ENCODE assay signal across 21 mouse cellular contexts in genomic region chr11:71436335-71436734, GRCm38 (mm10).
DNase-seq lines count a peak whose midpoint lies in the region; ATAC-seq and TF ChIP-seq lines count a peak whose summit lies in the region.
"Had no signal": no experiment of that assay in that cellular context is flagged by ENCODE, and none has a peak within 500 bp of the region (broad histone marks: within the 10 kb centered on the region; RNA-seq: fewer than 3 reads in every experiment).

No protein-coding gene starts in this region.

- intact Hi-C loops in left cerebral cortex, adult 2 months (cut with DNase I): loop anchor here (5.0 kb wide), 2 partner anchors 216 to 316 kb away; no protein-coding TSS in a partner anchor
- intact Hi-C loops in left cerebral cortex, postnatal 4 days (cut with DNase I): no loop called here

- H3K4me2 ChIP-seq in forebrain, embryonic 11.5 days (ENCODE audit: low read depth, low read length, severe bottlenecking): no peak overlapping the region
- H3K4me2 ChIP-seq in midbrain, postnatal 0 days (ENCODE audit: low read depth, low read length, poor library complexity, severe bottlenecking): no peak overlapping the region
- H3K4me2 ChIP-seq: heart, embryonic 15.5 days; limb, embryonic 15.5 days; liver, embryonic 15.5 days had no signal

- no peak for TF ChIP-seq POLR2A in cortical plate, adult 2 months (IDR thresholded peaks at IDR 0.05; ENCODE audit: extremely low read depth, insufficient read depth, low read length)

- peak overlapping the region; percentile 26; the same call in 1 of the 2 replicates for H3K27ac ChIP-seq in forebrain, embryonic 10.5 days
- no peak overlapping the region for H3K27ac ChIP-seq in forebrain, embryonic 11.5 days (ENCODE audit: low read depth, low read length)
- peak overlapping the region; percentile 90 for H3K27ac ChIP-seq in left cerebral cortex, adult 2 months
- H3K27ac ChIP-seq in cortical plate, adult 2 months (ENCODE audit: insufficient read depth, low read length): peak overlapping the region; percentile 66
- peak overlapping the region; percentile 27 for H3K27ac ChIP-seq in midbrain, postnatal 0 days (ENCODE audit: low read depth, low read length)
- H3K27ac ChIP-seq: embryonic facial prominence, embryonic 10.5 days; heart, adult 2 months; heart, embryonic 15.5 days; kidney, postnatal 0 days; limb, embryonic 15.5 days; liver, embryonic 15.5 days; macrophage had no signal

- no peak overlapping the region for H3K4me3 ChIP-seq in forebrain, embryonic 10.5 days
- H3K4me3 ChIP-seq in forebrain, embryonic 11.5 days (ENCODE audit: low read depth, low read length): no peak overlapping the region
- no peak overlapping the region for H3K4me3 ChIP-seq in left cerebral cortex, adult 2 months
- H3K4me3 ChIP-seq in cortical plate, adult 2 months (ENCODE audit: insufficient read depth, low read length): no peak overlapping the region
- H3K4me3 ChIP-seq in midbrain, postnatal 0 days (ENCODE audit: low read depth, low read length): no peak overlapping the region
- H3K4me3 ChIP-seq: embryonic facial prominence, embryonic 10.5 days; heart, adult 2 months; heart, embryonic 15.5 days; limb, embryonic 15.5 days; liver, embryonic 15.5 days had no signal

- no peak for DNase-seq in forebrain, embryonic 10.5 days (ENCODE audit: extremely low spot score, low spot score)
- DNase-seq in forebrain, embryonic 11.5 days (ENCODE audit: low spot score): no peak
- DNase-seq in left cerebral cortex, adult 2 months (ENCODE audit: extremely low spot score in 1 of 2, low spot score in 2 of 2): no peak
- no peak for DNase-seq in left cerebral cortex, postnatal 4 days
- DNase-seq in midbrain, postnatal 0 days (ENCODE audit: low spot score): no peak
- DNase-seq in frontal cortex, postnatal 36 days (ENCODE audit: low spot score in 2 of 2): no peak
- DNase-seq: gastrocnemius, postnatal 14 days; heart, adult 2 months; heart, postnatal 4 days; spleen, adult 18-20 months; thymus, postnatal 36 days had no signal

- WGBS in forebrain, embryonic 10.5 days: 77% methylated on average over 1 of the region's 1 CpGs
- 63% methylated on average over 1 of the region's 1 CpGs for WGBS in forebrain, embryonic 11.5 days
- 56% methylated on average over 1 of the region's 1 CpGs for WGBS in midbrain, postnatal 0 days

- H3K27me3 ChIP-seq in forebrain, embryonic 10.5 days (ENCODE audit: poor library complexity, severe bottlenecking): peaks cover 24% of the 10 kb centered on the region
- no peaks in the 10 kb centered on the region for H3K27me3 ChIP-seq in forebrain, embryonic 11.5 days (ENCODE audit: control insufficient read depth, insufficient read depth, low read length)
- H3K27me3 ChIP-seq in midbrain, postnatal 0 days (ENCODE audit: insufficient read depth, low read length): no peaks in the 10 kb centered on the region

- H3K36me3 ChIP-seq in forebrain, embryonic 10.5 days (replicated peaks): no peaks in the 10 kb centered on the region
- H3K36me3 ChIP-seq in forebrain, embryonic 11.5 days (ENCODE audit: control insufficient read depth, insufficient read depth, low read length): no peaks in the 10 kb centered on the region
- H3K36me3 ChIP-seq in midbrain, postnatal 0 days (ENCODE audit: insufficient read depth, low read length): no peaks in the 10 kb centered on the region
- H3K36me3 ChIP-seq: embryonic facial prominence, embryonic 10.5 days; G1E; heart, embryonic 15.5 days; limb, embryonic 15.5 days; liver, embryonic 15.5 days had no signal

- peaks cover 48% of the 10 kb centered on the region for H3K4me1 ChIP-seq in forebrain, embryonic 10.5 days
- H3K4me1 ChIP-seq in forebrain, embryonic 11.5 days (replicated peaks; ENCODE audit: control insufficient read depth, insufficient read depth, low read length): peaks cover 5% of the 10 kb centered on the region
- peaks cover 12% of the 10 kb centered on the region for H3K4me1 ChIP-seq in cortical plate, adult 2 months (ENCODE audit: control insufficient read depth, insufficient read depth, low read length)
- H3K4me1 ChIP-seq in midbrain, postnatal 0 days (ENCODE audit: insufficient read depth, low read length): peaks cover 20% of the 10 kb centered on the region; the same call in 1 of the 2 replicates
- H3K4me1 ChIP-seq: heart, embryonic 15.5 days; liver, embryonic 15.5 days had no signal

- no peak for TF ChIP-seq CTCF in left cerebral cortex, adult 2 months (IDR thresholded peaks at IDR 0.05)
- TF ChIP-seq CTCF in cortical plate, adult 2 months (IDR thresholded peaks at IDR 0.05; ENCODE audit: extremely low read depth, insufficient read depth, low read length): no peak
- no peak for TF ChIP-seq CTCF in midbrain, postnatal 0 days (IDR thresholded peaks at IDR 0.05)

- ATAC-seq in forebrain, embryonic 11.5 days (replicated peaks; ENCODE audit: low FRiP score): no peak
- ATAC-seq in midbrain, postnatal 0 days (ENCODE audit: low FRiP score): no peak
- ATAC-seq: activated CD4-positive, CD25-positive, alpha-beta regulatory T cell, adult 4 months; intestine, postnatal 0 days had no signal

- no peak overlapping the region for H3K9ac ChIP-seq in forebrain, embryonic 11.5 days (ENCODE audit: low read length)
- H3K9ac ChIP-seq in midbrain, postnatal 0 days (replicated peaks; ENCODE audit: low read length, poor library complexity, severe bottlenecking): no peak overlapping the region
- H3K9ac ChIP-seq: heart, embryonic 15.5 days; limb, embryonic 15.5 days; liver, embryonic 15.5 days had no signal

- H3K9me3 ChIP-seq in forebrain, embryonic 10.5 days: no peaks in the 10 kb centered on the region
- no peaks in the 10 kb centered on the region for H3K9me3 ChIP-seq in forebrain, embryonic 11.5 days (ENCODE audit: control insufficient read depth, low read length)
- no peaks in the 10 kb centered on the region for H3K9me3 ChIP-seq in midbrain, postnatal 0 days (ENCODE audit: low read length)
- H3K9me3 ChIP-seq: embryonic facial prominence, embryonic 10.5 days; heart, embryonic 15.5 days; limb, embryonic 15.5 days; liver, embryonic 15.5 days had no signal
